7 mouse cellular contexts compared by ENCODE assay signal in genomic region chr7:60003006-60003865, GRCm38 (mm10). TPM values are rescaled to one million over a fixed set of nuclear protein-coding genes. Genes with fewer than 3 reads are reported as not detected.
A peak's percentile ranks its signal among the peaks of the same experiment; 100 is the strongest.
DNase-seq lines count a peak whose midpoint lies in the region; ATAC-seq and TF ChIP-seq lines count a peak whose summit lies in the region.

No protein-coding gene starts in this region.

- no peak for TF ChIP-seq POLR2A in thymus, adult 2 months (IDR thresholded peaks at IDR 0.05; ENCODE audit: control insufficient read depth, extremely low read depth, insufficient read depth, low read length, poor library complexity)

- H3K4me2 ChIP-seq in liver, embryonic 14.5 days (ENCODE audit: low read depth): peak overlapping the region; percentile 64

- no peak for TF ChIP-seq EP300 in liver, embryonic 14.5 days (IDR thresholded peaks at IDR 0.05; ENCODE audit: low read depth)

- peak overlapping the region; percentile 47 to 52 for H3K4me3 ChIP-seq in liver, embryonic 14.5 days (ENCODE audit: insufficient read depth in 1 of 2, low read depth in 2 of 2, low read length in 2 of 2)
- no peak overlapping the region for H3K4me3 ChIP-seq in thymus, adult 2 months (ENCODE audit: control insufficient read depth, insufficient read depth, low read length)

- H3K4me1 ChIP-seq in liver, embryonic 14.5 days (replicated peaks; ENCODE audit: control insufficient read depth in 2 of 2, insufficient read depth in 2 of 2, low read length in 1 of 2): 0 out of 4 replicates have a peak, but pooled peaks cover 0 to 6% of the 10 kb centered on the region in 2 experiments
- H3K4me1 ChIP-seq in thymus, adult 2 months (replicated peaks; ENCODE audit: control insufficient read depth, insufficient read depth, low read length): no peaks in the 10 kb centered on the region

- H3K27ac ChIP-seq in liver, embryonic 14.5 days: no peak overlapping the region
- no peak overlapping the region for H3K27ac ChIP-seq in thymus, adult 2 months (ENCODE audit: control insufficient read depth, insufficient read depth, low read length)

- H3K9me3 ChIP-seq in liver, embryonic 14.5 days (ENCODE audit: control insufficient read depth, low read length): no peaks in the 10 kb centered on the region

- no peak for TF ChIP-seq CTCF in liver, embryonic 14.5 days (IDR thresholded peaks at IDR 0.05; ENCODE audit: low read depth)
- no peak for TF ChIP-seq CTCF in thymus, adult 2 months (IDR thresholded peaks at IDR 0.05; ENCODE audit: borderline replicate concordance, control insufficient read depth, extremely low read depth, insufficient read depth, low read length, poor library complexity)

- peak; percentile 91 for DNase-seq in ZHBTc4 (ENCODE audit: low read depth, low spot score)
- DNase-seq in cerebellum, adult 18-20 months: peak; percentile 44 to 57
- peak; percentile 9 to 62 for DNase-seq in frontal cortex, adult 2 months (ENCODE audit: extremely low spot score in 1 of 2, low spot score in 1 of 2)
- peak; percentile 3 to 18 for DNase-seq in kidney, postnatal 36 days
- peak in 1 of 3 experiments; percentile 17 for DNase-seq in liver, embryonic 14.5 days (ENCODE audit: low read depth in 3 of 3, low spot score in 3 of 3)
- peak; percentile 49 for DNase-seq in right cerebral cortex, postnatal 4 days
- DNase-seq in thymus, adult 2 months: no peak

- WGBS in liver, embryonic 14.5 days (ENCODE audit: insufficient replicate concordance): 55% methylated on average over 12 of the region's 12 CpGs
- 92% methylated on average over 12 of the region's 12 CpGs for WGBS in thymus, adult 2 months

- no peaks in the 10 kb centered on the region for H3K27me3 ChIP-seq in liver, embryonic 14.5 days (ENCODE audit: control insufficient read depth, insufficient read depth, low read length)
- H3K27me3 ChIP-seq in thymus, adult 2 months (ENCODE audit: control insufficient read depth, insufficient read depth, low read length): no peaks in the 10 kb centered on the region

- peak overlapping the region; percentile 43 for H3K9ac ChIP-seq in liver, embryonic 14.5 days (replicated peaks)

- H3K36me3 ChIP-seq in liver, embryonic 14.5 days (replicated peaks; ENCODE audit: control insufficient read depth, insufficient read depth, low read depth): no peaks in the 10 kb centered on the region
- H3K36me3 ChIP-seq in thymus, adult 2 months (ENCODE audit: control insufficient read depth, insufficient read depth, low read length): no peaks in the 10 kb centered on the region

- ATAC-seq in liver, embryonic 14.5 days (ENCODE audit: insufficient read depth): peak; percentile 72; the same call in 1 of the 2 replicates

RNA-seq across cellular contexts. Expression of gene Snurf, which starts 1.6 kb away (rescaled TPM):
- not detected in 2 replicates for polyA plus RNA-seq in frontal cortex, adult 2 months (2012; rRNA removed)
- polyA plus RNA-seq in liver, embryonic 14.5 days (2012; rRNA removed): not detected in 2 replicates
- polyA plus RNA-seq in liver, embryonic 14.5 days (2014; fragmentation: Nextera tagmentation; extraction: Ambion mirVana): 3.8 and 4.5 TPM in 2 replicates
- polyA plus RNA-seq in thymus, adult 2 months (2012; rRNA removed): not detected in 2 replicates

RNA-seq across cellular contexts. Expression of gene Gm38393, which starts 1.6 kb away (rescaled TPM):
- polyA plus RNA-seq in frontal cortex, adult 2 months (2012; rRNA removed): 12.5 and 13.8 TPM in 2 replicates
- polyA plus RNA-seq in liver, embryonic 14.5 days (2012; rRNA removed): 0.40 and 0.55 TPM in 2 replicates
- polyA plus RNA-seq in liver, embryonic 14.5 days (2014; fragmentation: Nextera tagmentation; extraction: Ambion mirVana): 0.18 TPM in 1 of 2 replicates, not detected in the other
- polyA plus RNA-seq in thymus, adult 2 months (2012; rRNA removed): 0.05 TPM in 2 replicates
